Mouse (Mus musculus): ENCODE results near the gene Necab3. TPM values are rescaled to one million over a fixed set of nuclear protein-coding genes. Genes with fewer than 3 reads are reported as not detected.

Gene Necab3
- polyA plus RNA-seq (2015; fragmentation: Nextera tagmentation; extraction: Ambion mirVana), result 1.0 and 1.4 TPM in 2 replicates

DNA sequence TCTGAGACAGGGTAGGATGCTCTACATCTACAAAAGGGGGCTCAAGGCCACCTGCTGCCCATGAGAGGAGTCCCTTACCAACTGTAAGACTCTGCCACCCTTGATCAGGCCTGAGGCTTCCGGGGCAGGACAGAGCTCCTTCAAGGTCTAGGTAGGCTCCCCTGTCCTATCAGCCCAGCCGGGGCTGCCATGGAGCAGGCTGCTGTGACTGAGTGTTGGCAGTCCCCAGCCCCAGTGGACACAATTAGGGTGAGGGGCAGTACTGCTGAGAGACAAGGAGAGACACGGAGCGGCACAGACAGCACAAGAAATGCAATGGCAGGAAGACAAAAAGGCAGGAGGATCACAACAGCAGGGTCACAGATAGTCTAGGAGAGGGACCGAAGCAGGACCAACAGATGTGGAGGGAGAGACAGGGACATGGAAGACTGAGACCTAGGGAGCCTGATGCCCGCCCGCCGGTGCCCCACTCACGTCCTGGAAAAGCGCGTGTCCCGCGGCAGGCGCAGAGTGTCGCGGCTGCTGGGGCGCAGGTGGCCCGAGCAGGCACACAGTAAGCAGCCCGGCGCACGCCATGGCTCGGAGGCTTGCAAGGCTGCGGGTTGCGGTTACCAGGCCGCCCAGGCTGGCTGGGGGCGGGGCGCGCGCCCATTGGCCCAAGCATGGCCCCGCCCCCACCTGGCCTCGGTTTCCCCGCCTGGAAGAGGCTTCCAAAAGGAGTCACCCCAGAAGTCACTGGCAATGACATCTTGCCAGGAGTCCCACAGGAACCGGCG is at the start of gene Necab3:
Gene Necab3, minus strand, starts transcription at position 627 of the 776 bp plus-strand sequence.
- H3K9ac ChIP-seq, result peak within 1 kb of the TSS; percentile 37
- H3K4me1 ChIP-seq, result peaks cover 40% of the 10 kb centered on the region
- no peak within 1 kb of the TSS for H3K27ac ChIP-seq (replicated peaks)
- peaks cover 29% of the 10 kb centered on the region for H3K36me3 ChIP-seq
- peak within 1 kb of the TSS; percentile 63 for H3K4me2 ChIP-seq
- no peak for ATAC-seq (ENCODE audit: extremely low read depth, insufficient number of reproducible peaks, low FRiP score, low TSS enrichment)
- H3K4me3 ChIP-seq, result peak within 1 kb of the TSS; percentile 35
- H3K9me3 ChIP-seq, result no peaks in the 10 kb centered on the region
- 6% methylated on average over 34 of the region's 34 CpGs for WGBS
- H3K27me3 ChIP-seq (replicated peaks), result peaks cover 15% of the 10 kb centered on the region

DNA sequence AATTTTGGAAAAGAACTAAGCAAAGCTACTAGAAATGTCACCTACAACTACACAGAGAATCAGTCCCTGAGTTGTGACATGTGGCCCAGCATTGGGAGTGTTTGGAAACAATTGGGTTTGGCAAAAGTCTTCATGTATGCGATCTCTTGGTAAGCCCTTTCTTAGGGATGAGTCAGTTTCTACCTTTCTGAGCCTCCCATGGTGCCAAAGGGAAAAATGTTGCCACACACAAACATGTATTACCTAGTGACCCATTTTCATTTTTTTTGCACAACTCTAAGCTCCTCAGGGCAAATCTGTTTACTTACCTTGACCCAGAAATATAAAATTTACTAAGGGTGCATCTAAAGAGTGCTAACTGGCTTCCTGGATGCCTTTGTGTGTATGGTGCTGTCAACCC is 48.3 kb upstream of the Necab3 start:
- no peaks in the 10 kb centered on the region for H3K9me3 ChIP-seq
- peaks cover 12% of the 10 kb centered on the region for H3K4me1 ChIP-seq
- no peak for ATAC-seq (ENCODE audit: extremely low read depth, insufficient number of reproducible peaks, low FRiP score, low TSS enrichment)
- H3K4me2 ChIP-seq, result no peak overlapping the region
- no peak overlapping the region for H3K4me3 ChIP-seq
- no peak overlapping the region for H3K9ac ChIP-seq
- no peaks in the 10 kb centered on the region for H3K36me3 ChIP-seq
- 62% methylated on average over 1 of the region's 1 CpGs for WGBS
- H3K27ac ChIP-seq (replicated peaks), result no peak overlapping the region
- H3K27me3 ChIP-seq (replicated peaks), result peaks cover 7% of the 10 kb centered on the region; the same call in 1 of the 2 replicates

DNA sequence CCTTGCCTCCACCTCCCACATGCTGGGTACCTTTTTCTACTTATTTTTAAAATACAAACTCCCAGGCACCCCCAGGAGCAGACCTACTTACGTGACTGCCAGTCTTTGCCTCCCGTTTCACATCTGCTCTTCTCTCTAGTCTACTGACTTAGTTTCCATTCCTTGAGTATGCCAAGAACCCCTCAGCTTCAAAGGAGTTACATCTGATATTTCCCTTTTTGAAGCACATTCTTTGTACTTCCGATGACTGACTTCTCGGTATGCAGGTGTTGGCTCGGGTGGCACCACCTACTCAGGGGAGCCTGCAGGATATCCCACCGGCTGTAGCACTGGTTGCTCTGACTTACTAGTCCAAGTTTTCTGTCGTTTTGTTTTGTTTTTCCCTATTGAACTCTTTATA is 45.5 kb upstream of the Necab3 start:
- Histone ChIP-seq H3K4me2 (peak overlapping the region; percentile 81), H3K27me3 (replicated peaks) (peaks cover 7% of the 10 kb centered on the region; the same call in 1 of the 2 replicates), H3K4me3 (peak overlapping the region; percentile 88), H3K4me1 (peaks cover 21% of the 10 kb centered on the region), H3K27ac (replicated peaks) (peak overlapping the region; percentile 52), H3K9ac (peak overlapping the region; percentile 72), H3K9me3 (no peaks in the 10 kb centered on the region), H3K36me3 (no peaks in the 10 kb centered on the region)
- ATAC-seq (ENCODE audit: extremely low read depth, insufficient number of reproducible peaks, low FRiP score, low TSS enrichment), result no peak
- WGBS, result 31% methylated on average over 7 of the region's 7 CpGs

DNA sequence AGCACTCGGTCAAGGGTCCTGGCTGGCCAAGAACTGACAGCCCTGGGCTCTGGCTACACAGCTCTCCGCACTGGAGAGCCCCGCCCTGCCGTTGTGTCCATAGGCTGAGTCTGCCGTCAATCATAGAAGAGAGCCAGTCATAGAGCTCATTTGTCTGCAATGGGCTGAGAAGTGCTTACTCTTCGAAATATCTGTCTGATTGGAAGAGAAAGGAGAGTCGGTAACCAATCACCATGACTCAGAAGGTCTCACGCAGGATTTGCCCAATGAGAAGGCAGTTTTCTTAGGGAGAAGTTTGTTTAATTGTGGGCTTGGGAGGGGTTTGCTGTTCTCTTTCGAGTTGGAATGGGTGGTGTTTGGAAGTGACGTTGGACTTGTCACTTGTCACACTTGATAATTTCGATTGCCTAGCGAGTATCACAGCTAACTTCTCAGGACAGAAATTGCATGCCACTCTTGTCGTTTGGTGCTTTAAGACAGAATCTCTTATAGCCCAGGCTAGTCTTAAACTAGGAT is 45.0 kb upstream of the Necab3 start, which contains the start of gene Pxmp4:
Gene Pxmp4, minus strand, starts transcription at position 71 of the 516 bp plus-strand sequence.
- WGBS, result under 1% methylated on average over 13 of the region's 13 CpGs
- H3K9ac ChIP-seq, result peak within 1 kb of the TSS; percentile 93
- H3K9me3 ChIP-seq, result no peaks in the 10 kb centered on the region
- H3K4me3 ChIP-seq, result peak within 1 kb of the TSS; percentile 88
- H3K4me2 ChIP-seq, result peak within 1 kb of the TSS; percentile 81
- ATAC-seq (ENCODE audit: extremely low read depth, insufficient number of reproducible peaks, low FRiP score, low TSS enrichment), result peak; percentile 100
- peaks cover 21% of the 10 kb centered on the region for H3K4me1 ChIP-seq
- H3K27me3 ChIP-seq (replicated peaks), result peaks cover 7% of the 10 kb centered on the region; the same call in 1 of the 2 replicates
- H3K36me3 ChIP-seq, result no peaks in the 10 kb centered on the region
- H3K27ac ChIP-seq (replicated peaks), result peak within 1 kb of the TSS; percentile 71

DNA sequence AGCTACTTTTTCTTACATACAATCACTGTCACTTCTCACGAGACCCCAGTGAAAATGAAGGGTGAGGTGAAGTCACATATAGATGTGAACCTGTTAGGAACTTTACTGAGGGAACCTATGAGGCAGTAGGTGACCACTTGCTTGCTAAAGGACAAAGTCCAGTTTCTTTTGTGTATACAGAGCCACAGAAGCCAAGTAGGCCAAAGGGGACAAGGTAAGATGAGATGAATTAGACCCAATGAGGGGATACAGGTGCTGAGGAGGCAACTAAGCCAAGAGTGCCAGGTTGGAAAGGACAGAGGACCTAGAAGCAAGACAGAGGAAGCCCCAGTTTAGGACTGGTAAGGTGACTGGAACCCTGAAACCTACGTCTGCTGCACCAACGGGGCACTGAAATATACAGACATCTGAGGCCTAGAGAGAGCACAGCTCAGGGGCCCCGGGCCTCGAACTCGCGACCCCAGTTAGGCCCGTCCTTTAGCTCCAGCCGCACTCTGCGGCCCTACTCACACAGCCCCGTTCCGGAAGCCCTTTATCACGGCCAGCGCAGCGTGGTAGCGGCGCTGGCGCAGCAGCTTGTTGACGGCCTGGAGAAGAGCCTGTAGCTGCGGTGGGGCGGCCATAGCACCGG is 44.4 kb upstream of the Necab3 start:
- Histone ChIP-seq H3K9ac (peak overlapping the region; percentile 93), H3K4me2 (peak overlapping the region; percentile 81), H3K4me1 (peaks cover 21% of the 10 kb centered on the region), H3K36me3 (no peaks in the 10 kb centered on the region), H3K4me3 (peak overlapping the region; percentile 88), H3K9me3 (no peaks in the 10 kb centered on the region), H3K27ac (replicated peaks) (peak overlapping the region; percentile 71), H3K27me3 (replicated peaks) (peaks cover 7% of the 10 kb centered on the region; the same call in 1 of the 2 replicates)
- WGBS, result 15% methylated on average over 22 of the region's 22 CpGs
- ATAC-seq (ENCODE audit: extremely low read depth, insufficient number of reproducible peaks, low FRiP score, low TSS enrichment), result no peak

DNA sequence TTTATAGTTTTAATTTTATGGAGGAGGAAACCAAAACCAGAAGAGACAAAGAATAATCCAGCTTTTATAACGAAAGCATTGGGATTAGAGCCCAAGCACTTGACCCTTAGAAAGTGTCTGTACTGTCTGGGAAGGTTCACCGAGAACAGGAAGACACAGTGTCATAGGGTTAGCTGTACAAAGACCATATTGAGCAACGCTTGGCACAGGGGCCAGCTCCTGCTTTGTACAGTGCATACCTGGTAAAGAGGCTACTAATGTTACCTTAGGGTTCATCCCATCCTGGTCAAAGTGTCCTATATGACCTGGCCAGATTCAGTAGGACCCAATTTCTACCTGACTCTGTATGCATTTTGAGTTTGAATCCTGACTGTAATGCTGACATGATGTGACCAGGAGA is 42.6 kb upstream of the Necab3 start:
- Histone ChIP-seq H3K36me3 (no peaks in the 10 kb centered on the region), H3K9me3 (no peaks in the 10 kb centered on the region), H3K9ac (no peak overlapping the region), H3K27me3 (replicated peaks) (no peaks in the 10 kb centered on the region), H3K4me1 (peaks cover 21% of the 10 kb centered on the region), H3K4me2 (no peak overlapping the region), H3K27ac (replicated peaks) (no peak overlapping the region), H3K4me3 (no peak overlapping the region)
- no peak for ATAC-seq (ENCODE audit: extremely low read depth, insufficient number of reproducible peaks, low FRiP score, low TSS enrichment)
- WGBS, result 74% methylated on average over 3 of the region's 3 CpGs

- no peak overlapping the region for H3K9ac ChIP-seq
- WGBS, result 67% methylated on average over 6 of the region's 6 CpGs
- H3K27ac ChIP-seq (replicated peaks), result no peak overlapping the region
- no peaks in the 10 kb centered on the region for H3K9me3 ChIP-seq
- H3K4me2 ChIP-seq, result no peak overlapping the region
- no peaks in the 10 kb centered on the region for H3K27me3 ChIP-seq (replicated peaks)
- ATAC-seq (ENCODE audit: extremely low read depth, insufficient number of reproducible peaks, low FRiP score, low TSS enrichment), result no peak
- peaks cover 21% of the 10 kb centered on the region for H3K4me1 ChIP-seq
- no peak overlapping the region for H3K4me3 ChIP-seq
- H3K36me3 ChIP-seq, result peaks cover 3% of the 10 kb centered on the region; the same call in 1 of the 2 replicates
Observed at GRCm38 (mm10) chr2:154600586-154600985, 41.9 kb upstream of the Necab3 start.

- no peak overlapping the region for H3K4me2 ChIP-seq
- no peak overlapping the region for H3K9ac ChIP-seq
- H3K27ac ChIP-seq (replicated peaks), result no peak overlapping the region
- ATAC-seq (ENCODE audit: extremely low read depth, insufficient number of reproducible peaks, low FRiP score, low TSS enrichment), result no peak
- no peaks in the 10 kb centered on the region for H3K27me3 ChIP-seq (replicated peaks)
- H3K9me3 ChIP-seq, result no peaks in the 10 kb centered on the region
- H3K36me3 ChIP-seq, result peaks cover 32% of the 10 kb centered on the region
- H3K4me1 ChIP-seq, result peaks cover 9% of the 10 kb centered on the region
- 93% methylated on average over 3 of the region's 3 CpGs for WGBS
- H3K4me3 ChIP-seq, result no peak overlapping the region
Observed at GRCm38 (mm10) chr2:154597399-154597798, 38.7 kb upstream of the Necab3 start.

DNA sequence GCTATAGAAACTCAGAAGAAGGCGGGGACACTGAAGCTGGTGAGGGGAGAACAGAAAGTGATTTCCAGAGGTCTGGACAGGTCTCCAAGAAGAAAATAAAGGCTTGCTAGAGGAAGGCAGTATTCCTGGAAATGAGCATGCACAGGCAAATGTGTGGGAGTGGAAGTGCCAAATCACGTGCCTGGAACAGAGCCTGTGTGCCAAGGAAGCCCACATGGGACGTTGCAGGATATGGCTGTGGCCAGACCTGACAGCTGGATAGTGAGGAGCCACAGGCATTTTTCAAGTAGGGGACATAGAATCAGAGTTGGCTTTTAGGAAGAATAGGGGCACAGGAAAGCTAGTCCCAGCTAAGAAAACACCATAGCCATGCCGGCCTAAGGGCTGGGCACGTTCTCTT is 37.1 kb upstream of the Necab3 start:
- Histone ChIP-seq H3K9ac (no peak overlapping the region), H3K4me2 (no peak overlapping the region), H3K36me3 (peaks cover 32% of the 10 kb centered on the region), H3K27ac (replicated peaks) (no peak overlapping the region), H3K4me1 (peaks cover 9% of the 10 kb centered on the region), H3K9me3 (no peaks in the 10 kb centered on the region), H3K4me3 (no peak overlapping the region), H3K27me3 (replicated peaks) (no peaks in the 10 kb centered on the region)
- ATAC-seq (ENCODE audit: extremely low read depth, insufficient number of reproducible peaks, low FRiP score, low TSS enrichment), result no peak
- WGBS, result 76% methylated on average over 5 of the region's 5 CpGs

GRCm38 (mm10) chr2:154593025-154593424 is 34.3 kb upstream of the Necab3 start:
- Histone ChIP-seq H3K4me1 (peaks cover 7% of the 10 kb centered on the region; the same call in 1 of the 2 replicates), H3K27ac (replicated peaks) (no peak overlapping the region), H3K9ac (no peak overlapping the region), H3K4me2 (no peak overlapping the region), H3K9me3 (no peaks in the 10 kb centered on the region), H3K4me3 (no peak overlapping the region), H3K36me3 (peaks cover 32% of the 10 kb centered on the region), H3K27me3 (replicated peaks) (no peaks in the 10 kb centered on the region)
- no peak for ATAC-seq (ENCODE audit: extremely low read depth, insufficient number of reproducible peaks, low FRiP score, low TSS enrichment)
- WGBS, result 65% methylated on average over 3 of the region's 3 CpGs

- Histone ChIP-seq H3K4me3 (no peak overlapping the region), H3K36me3 (peaks cover 46% of the 10 kb centered on the region), H3K9ac (no peak overlapping the region), H3K27me3 (replicated peaks) (no peaks in the 10 kb centered on the region), H3K9me3 (0 out of 2 replicates have a peak, but pooled peaks cover 4% of the 10 kb centered on the region), H3K4me2 (no peak overlapping the region), H3K4me1 (peaks cover 9% of the 10 kb centered on the region; the same call in 1 of the 2 replicates), H3K27ac (replicated peaks) (no peak overlapping the region)
- ATAC-seq (ENCODE audit: extremely low read depth, insufficient number of reproducible peaks, low FRiP score, low TSS enrichment), result no peak
- 78% methylated on average over 3 of the region's 3 CpGs for WGBS
Observed at GRCm38 (mm10) chr2:154591239-154591638, 32.5 kb upstream of the Necab3 start.
